In genomic region chr11:107459828-107460227, GRCm38 (mm10) we compare ENCODE assay signal across 27 mouse cellular contexts.
"Had no signal": no experiment of that assay in that cellular context is flagged by ENCODE, and none has a peak within 500 bp of the region (broad histone marks: within the 10 kb centered on the region; RNA-seq: fewer than 3 reads in every experiment).

No protein-coding gene starts in this region.

- ATAC-seq: hindbrain, embryonic 16.5 days; inflammation-experienced regulatory T-cells, adult 6 months; intestine, embryonic 15.5 days; intestine, postnatal 0 days had no signal

- H3K9me3 ChIP-seq: heart, embryonic 10.5 days; hindbrain, embryonic 12.5 days; intestine, embryonic 15.5 days; limb, embryonic 10.5 days; limb, embryonic 12.5 days; liver, embryonic 15.5 days had no signal

- DNase-seq: gastrocnemius, adult 2 months; gastrocnemius, postnatal 10 days; gastrocnemius, postnatal 25 days; heart, adult 18-20 months; heart, postnatal 10 days; heart, postnatal 4 days; kidney, adult 18-20 months; kidney, adult 8-10 months; kidney, postnatal 10 days; kidney, postnatal 25 days; layer of hippocampus, adult 9-11 months; layer of hippocampus, postnatal 36 days; liver; liver, embryonic 13.5 days had no signal

- H3K36me3 ChIP-seq: heart, embryonic 12.5 days; hindbrain, embryonic 12.5 days; intestine, embryonic 15.5 days had no signal

- H3K27ac ChIP-seq: gastrocnemius, adult 2 months; heart, embryonic 10.5 days; hindbrain, embryonic 10.5 days; hindbrain, embryonic 12.5 days; hindbrain, embryonic 14.5 days; intestine, embryonic 15.5 days; limb, embryonic 10.5 days; limb, embryonic 12.5 days; liver, embryonic 13.5 days; liver, embryonic 15.5 days had no signal

- H3K9ac ChIP-seq: heart, embryonic 12.5 days; hindbrain, embryonic 12.5 days; hindbrain, embryonic 14.5 days; intestine, embryonic 15.5 days; limb, embryonic 12.5 days; liver, embryonic 13.5 days; liver, embryonic 15.5 days had no signal

- H3K4me3 ChIP-seq: gastrocnemius, adult 2 months; heart, embryonic 10.5 days; heart, embryonic 12.5 days; hindbrain, embryonic 10.5 days; hindbrain, embryonic 12.5 days; intestine, embryonic 15.5 days; limb, embryonic 10.5 days; limb, embryonic 12.5 days; liver, embryonic 13.5 days; liver, embryonic 15.5 days had no signal

- H3K4me2 ChIP-seq: heart, embryonic 12.5 days; hindbrain, embryonic 12.5 days; hindbrain, embryonic 14.5 days; intestine, embryonic 15.5 days; limb, embryonic 12.5 days; liver, embryonic 11.5 days; liver, embryonic 13.5 days; liver, embryonic 15.5 days had no signal

- H3K4me1 ChIP-seq: limb, embryonic 10.5 days had no signal

- H3K27me3 ChIP-seq: heart, embryonic 12.5 days; hindbrain, embryonic 12.5 days; intestine, embryonic 15.5 days; limb, embryonic 12.5 days; liver, embryonic 13.5 days; liver, embryonic 15.5 days had no signal
